Mouse (Mus musculus) liver, postnatal 0 days (tissue): ENCODE results near the gene Cnih2. TPM values are rescaled to one million over a fixed set of nuclear protein-coding genes. Genes with fewer than 3 reads are reported as not detected.

Experiments used
- ATAC-seq: fragments of 200-750 bp; cut with Nextera tagmentation; 2 replicates; pipeline ENCODE4 v1.8.0; 2017; ENCODE audit warnings: mild to moderate bottlenecking, moderate library complexity
- DNase-seq: peaks from one replicate; pipeline ENCODE4 v3.0.0-alpha.2; 2016
- H3K27ac ChIP-seq: fragments of 300-500 bp; sonication (generic); 2 replicates; pipeline ENCODE4 v1.5.1; 2014; ENCODE audit warnings: antibody characterized with exemption, moderate library complexity, mild to moderate bottlenecking, low read depth
- H3K27me3 ChIP-seq: fragments of 300-500 bp; sonication (generic); 2 replicates; pipeline ENCODE4 v1.6.1; 2014; ENCODE audit warnings: low read length, control low read depth, mixed read lengths; ENCODE audit not compliant: insufficient read depth
- H3K36me3 ChIP-seq: fragments of 300-500 bp; sonication (generic); replicated peaks from 2 replicates; pipeline ENCODE4 v1.6.1; 2014; ENCODE audit warnings: mild to moderate bottlenecking, control low read depth, low read length, moderate library complexity, mixed read lengths; ENCODE audit not compliant: insufficient read depth
- H3K4me1 ChIP-seq: fragments of 300-500 bp; sonication (generic); 2 replicates; pipeline ENCODE4 v1.6.1; 2014; ENCODE audit warnings: antibody characterized with exemption, mild to moderate bottlenecking, control low read depth; ENCODE audit not compliant: insufficient read depth
- H3K4me2 ChIP-seq: fragments of 300-500 bp; sonication (generic); 2 replicates; pipeline ENCODE4 v1.6.1; 2014; ENCODE audit warnings: low read depth, mild to moderate bottlenecking, low read length, moderate library complexity, mixed read lengths
- H3K4me3 ChIP-seq: fragments of 300-500 bp; sonication (generic); 2 replicates; pipeline ENCODE4 v1.5.1; 2014; ENCODE audit warnings: low read depth, low read length
- H3K9ac ChIP-seq: fragments of 300-500 bp; sonication (generic); replicated peaks from 2 replicates; pipeline ENCODE4 v1.6.1; 2014; ENCODE audit warnings: mild to moderate bottlenecking, moderate library complexity
- H3K9me3 ChIP-seq: fragments of 300-500 bp; sonication (generic); 2 replicates; pipeline ENCODE4 v1.6.1; 2016; ENCODE audit warnings: mild to moderate bottlenecking, control low read depth, low read length, mixed read lengths
- CTCF ChIP-seq: sonication (generic); IDR thresholded peaks from 2 replicates; pipeline ENCODE4 v1.5.1; 2016; ENCODE audit warnings: antibody characterized with exemption, low read depth
- EP300 ChIP-seq: IDR thresholded peaks from 2 replicates; pipeline ENCODE4 v1.6.1; 2016; ENCODE audit warnings: antibody characterized with exemption, low read depth, mild to moderate bottlenecking
- WGBS: fragments of 180-500 bp; shearing (Covaris S2); extraction: QIAGEN DNeasy Blood & Tissue Kit; methylation state at CpG from one replicate; pipeline ENCODE4 v1.1.7; 2014; ENCODE audit not compliant: insufficient replicate concordance; 5-methylcytosine and 5-hydroxymethylcytosine counted together
- polyA plus RNA-seq: library from polyadenylated mRNA; unstranded; fragments of >200 nt; fragmentation: Nextera tagmentation; extraction: Ambion mirVana; gene quantifications from 2 replicates; pipeline ENCODE4 v1.2.1, GENCODE M21; 2015

The Cnih2 gene
- polyA plus RNA-seq = 0.15 and 0.18 TPM in 2 replicates

DNA sequence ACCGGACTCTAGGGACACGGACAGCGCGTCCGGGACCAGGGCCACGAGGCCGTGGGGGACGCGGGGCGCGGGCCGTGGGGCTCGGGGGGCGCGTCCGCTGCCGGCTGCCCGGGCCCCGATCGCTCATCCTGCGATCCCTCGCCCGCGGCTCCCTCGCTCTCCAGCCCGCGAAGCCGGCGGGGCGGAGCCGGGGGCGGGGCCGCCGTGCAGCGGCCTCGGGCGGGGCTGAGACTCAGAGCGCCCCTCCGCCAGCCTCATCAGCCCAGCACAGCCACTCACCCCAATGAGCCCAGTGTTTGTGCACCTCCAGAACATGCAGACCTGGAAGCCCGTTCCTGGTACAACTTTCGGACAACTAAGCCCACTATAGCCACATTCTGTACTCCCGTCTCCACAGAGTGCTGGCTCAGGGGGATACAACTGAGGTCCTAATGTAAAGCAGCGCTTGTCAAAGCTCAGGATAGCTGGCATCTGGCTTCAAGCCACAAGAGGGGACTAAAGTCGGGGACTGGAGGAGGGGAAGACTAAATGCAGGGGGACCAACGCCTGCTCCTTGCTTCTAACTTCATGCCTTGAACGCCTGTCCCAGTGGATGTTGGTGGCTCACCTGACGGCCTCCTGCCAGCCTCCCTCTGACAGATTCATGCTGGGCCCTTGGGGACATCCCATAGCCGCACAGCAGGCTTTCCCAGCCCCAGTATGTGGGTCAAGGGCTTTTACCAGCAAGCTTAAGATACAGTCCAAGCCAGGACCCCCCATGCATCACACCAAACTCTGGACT, at the start of gene Cnih2:
Cnih2 (minus strand) TSS at position 159 of the 781 bp plus-strand sequence.
- no peak within 1 kb of the TSS for H3K27ac ChIP-seq
- no peaks in the 10 kb centered on the region for H3K9me3 ChIP-seq
- H3K4me2 ChIP-seq = peak within 1 kb of the TSS; percentile 75
- DNase-seq = peak; percentile 71
- H3K4me3 ChIP-seq = peak within 1 kb of the TSS; percentile 35
- H3K36me3 ChIP-seq = peaks cover 40% of the 10 kb centered on the region
- WGBS = 11% methylated on average over 26 of the region's 48 CpGs
- H3K27me3 ChIP-seq = peaks cover 22% of the 10 kb centered on the region
- ATAC-seq = peak; percentile 46
- H3K4me1 ChIP-seq = peaks cover 11% of the 10 kb centered on the region
- TF ChIP-seq EP300 (no peak), CTCF (no peak)
- H3K9ac ChIP-seq = no peak within 1 kb of the TSS; the same call in 1 of the 2 replicates

DNA sequence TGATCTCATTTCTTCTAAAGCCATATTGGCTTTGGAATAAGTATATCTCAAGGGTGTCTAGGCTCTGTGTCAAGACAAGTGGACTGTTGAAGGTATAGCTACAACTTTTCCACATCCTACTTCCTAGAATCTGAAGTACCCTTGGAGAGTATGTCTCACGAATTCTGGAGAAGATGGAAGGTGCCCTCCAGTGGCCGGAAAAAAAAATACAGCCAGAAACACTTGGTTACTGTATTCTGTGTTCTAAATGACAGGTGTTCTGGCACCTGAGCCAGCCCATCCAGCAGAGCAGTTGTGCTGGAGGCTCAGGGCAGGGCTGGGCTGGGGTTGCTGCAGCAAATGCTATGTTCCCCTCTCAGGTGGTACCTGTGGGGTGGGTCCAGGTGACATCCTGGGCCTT, 41.3 kb upstream of the Cnih2 start:
- ATAC-seq = no peak
- no peak overlapping the region for H3K27ac ChIP-seq
- 4% methylated on average over 2 of the region's 2 CpGs for WGBS

DNA sequence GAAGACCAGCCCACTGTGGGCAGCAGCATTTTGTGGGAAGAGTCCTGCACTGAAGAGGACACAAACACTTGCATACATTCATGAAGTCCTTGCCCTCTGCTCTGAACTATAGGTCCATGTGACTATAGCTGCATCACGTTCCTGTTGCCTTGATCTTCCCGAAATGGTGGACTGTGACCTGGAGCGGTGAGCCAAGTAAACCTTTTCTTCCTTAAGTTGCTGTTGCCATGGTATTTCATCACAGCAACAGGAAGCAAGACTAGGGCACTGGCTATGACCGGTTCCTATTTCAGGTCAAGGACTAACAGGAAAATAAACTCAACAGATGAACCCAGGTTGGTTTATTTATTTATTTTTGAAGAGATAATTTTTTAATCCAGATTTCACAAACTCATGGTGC, 32.9 kb upstream of the Cnih2 start:
- no peak for ATAC-seq
- no peak for TF ChIP-seq CTCF
- TF ChIP-seq EP300 = no peak

More for the DNA sequence above, 41.3 kb upstream of the Cnih2 start:
- H3K4me2 ChIP-seq = no peak overlapping the region
- peaks cover 6% of the 10 kb centered on the region; the same call in 1 of the 2 replicates for H3K36me3 ChIP-seq
- no peaks in the 10 kb centered on the region for H3K9me3 ChIP-seq
- no peak overlapping the region for H3K9ac ChIP-seq
- H3K4me3 ChIP-seq = no peak overlapping the region
- peak; percentile 71 for TF ChIP-seq CTCF
- TF ChIP-seq EP300 = no peak
- H3K27me3 ChIP-seq = no peaks in the 10 kb centered on the region
- no peaks in the 10 kb centered on the region for H3K4me1 ChIP-seq
- DNase-seq = peak; percentile 49

DNA sequence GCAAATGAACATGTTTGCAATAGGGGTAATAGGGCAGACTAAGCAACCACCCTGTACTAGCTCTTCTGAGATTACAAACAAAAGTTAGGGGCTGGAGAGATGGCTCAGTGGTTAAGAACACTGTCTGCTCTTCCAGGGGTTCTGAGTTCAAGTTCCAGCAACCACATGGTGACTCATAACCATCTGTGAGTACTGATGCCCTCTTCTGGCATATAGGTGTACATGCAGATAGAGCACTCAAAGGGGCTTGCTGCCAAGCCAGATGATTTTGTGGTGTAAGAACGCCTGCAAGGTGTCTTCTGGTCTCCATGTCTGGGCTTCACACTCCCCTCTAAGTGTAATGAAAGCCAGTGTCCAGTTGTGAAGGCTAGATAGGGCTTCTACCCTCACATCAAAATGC, 31.4 kb upstream of the Cnih2 start:
- 45% methylated on average over 1 of the region's 1 CpGs for WGBS
- H3K4me3 ChIP-seq = no peak overlapping the region
- TF ChIP-seq EP300 = no peak
- TF ChIP-seq CTCF = peak; percentile 56
- H3K27ac ChIP-seq = no peak overlapping the region
- ATAC-seq (no peak), DNase-seq (no peak)
- no peaks in the 10 kb centered on the region for H3K27me3 ChIP-seq
- peaks cover 5% of the 10 kb centered on the region; the same call in 1 of the 2 replicates for H3K36me3 ChIP-seq
- no peaks in the 10 kb centered on the region for H3K4me1 ChIP-seq
- H3K4me2 ChIP-seq = no peak overlapping the region
- no peak overlapping the region for H3K9ac ChIP-seq
- no peaks in the 10 kb centered on the region for H3K9me3 ChIP-seq

More for the DNA sequence above, 32.9 kb upstream of the Cnih2 start:
- no peak overlapping the region for H3K9ac ChIP-seq
- DNase-seq = no peak
- peaks cover 5% of the 10 kb centered on the region; the same call in 1 of the 2 replicates for H3K36me3 ChIP-seq
- H3K4me3 ChIP-seq = no peak overlapping the region
- WGBS = 53% methylated on average over 4 of the region's 4 CpGs
- H3K4me2 ChIP-seq = no peak overlapping the region
- H3K4me1 ChIP-seq = no peaks in the 10 kb centered on the region
- no peaks in the 10 kb centered on the region for H3K27me3 ChIP-seq
- H3K27ac ChIP-seq = no peak overlapping the region
- no peaks in the 10 kb centered on the region for H3K9me3 ChIP-seq

DNA sequence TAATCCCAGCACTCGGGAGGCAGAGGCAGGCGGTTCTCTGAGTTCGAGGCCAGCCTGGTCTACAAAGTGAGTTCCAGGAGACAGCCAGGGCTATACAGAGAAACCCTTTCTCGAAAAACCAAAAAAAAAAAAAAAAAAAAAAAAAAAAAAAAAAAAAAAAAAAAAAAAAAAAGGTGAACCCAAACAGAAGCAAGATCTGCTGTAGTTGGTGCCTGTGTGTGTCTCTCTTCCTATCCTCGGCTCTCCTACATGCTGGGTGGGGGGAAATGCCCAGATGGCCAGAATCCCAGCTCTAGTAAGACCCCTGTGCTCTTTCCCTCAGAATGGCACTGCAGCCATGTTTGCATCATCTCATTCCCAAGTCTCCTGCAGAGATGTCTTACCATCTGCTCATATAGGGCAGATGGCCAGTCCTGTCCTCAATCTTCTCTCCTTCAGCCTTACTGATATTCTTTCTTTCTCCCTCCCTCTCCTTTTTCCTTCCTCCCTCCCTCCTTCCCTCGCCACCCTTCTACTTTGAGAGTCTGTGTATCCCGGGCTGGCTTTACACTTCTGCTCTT, 25.8 kb upstream of the Cnih2 start:
- H3K4me2 ChIP-seq = no peak overlapping the region
- no peaks in the 10 kb centered on the region for H3K9me3 ChIP-seq
- no peaks in the 10 kb centered on the region for H3K36me3 ChIP-seq
- ATAC-seq = no peak
- no peak for DNase-seq
- no peaks in the 10 kb centered on the region for H3K27me3 ChIP-seq
- H3K4me3 ChIP-seq = no peak overlapping the region
- H3K9ac ChIP-seq = no peak overlapping the region
- TF ChIP-seq CTCF (no peak), EP300 (no peak)
- WGBS = 60% methylated on average over 7 of the region's 7 CpGs
- no peaks in the 10 kb centered on the region for H3K4me1 ChIP-seq
- no peak overlapping the region for H3K27ac ChIP-seq

DNA sequence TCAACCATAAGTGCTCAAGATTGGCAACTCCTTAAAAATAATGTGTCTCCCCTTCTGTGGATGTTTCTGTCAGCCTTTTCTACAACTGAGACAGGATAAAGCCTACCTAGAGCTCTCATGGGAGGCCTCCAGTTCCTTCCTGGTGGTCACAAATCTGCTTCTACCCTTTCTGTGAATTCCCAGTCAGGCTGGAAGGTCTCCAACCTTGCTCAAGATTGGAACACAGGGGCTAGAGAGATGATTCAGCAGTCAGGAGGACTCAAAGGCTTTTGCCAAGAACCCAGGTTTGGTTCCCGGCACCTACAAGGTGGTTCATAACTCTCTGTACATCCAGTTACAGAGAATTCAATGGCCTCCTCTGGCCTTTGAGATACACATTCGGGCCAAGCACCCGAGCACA, 24.9 kb upstream of the Cnih2 start:
- TF ChIP-seq CTCF = no peak
- TF ChIP-seq EP300 = no peak
- DNase-seq = no peak
- 57% methylated on average over 3 of the region's 3 CpGs for WGBS

More for the DNA sequence above, 24.9 kb upstream of the Cnih2 start:
- Histone ChIP-seq H3K4me3 (no peak overlapping the region), H3K4me2 (no peak overlapping the region), H3K27me3 (0 out of 2 replicates have a peak, but pooled peaks cover 5% of the 10 kb centered on the region), H3K36me3 (no peaks in the 10 kb centered on the region), H3K9me3 (no peaks in the 10 kb centered on the region), H3K27ac (no peak overlapping the region), H3K4me1 (no peaks in the 10 kb centered on the region; the same call in 1 of the 2 replicates), H3K9ac (no peak overlapping the region)
- no peak for ATAC-seq
